Mouse (Mus musculus): ENCODE data around the gene Rcbtb2. TPM values are rescaled to one million over a fixed set of nuclear protein-coding genes. Genes with fewer than 3 reads are reported as not detected.
A peak's percentile ranks its signal among the peaks of the same experiment; 100 is the strongest.

The Rcbtb2 gene
- polyA plus RNA-seq, 1 experiment, result 169 TPM

DNA sequence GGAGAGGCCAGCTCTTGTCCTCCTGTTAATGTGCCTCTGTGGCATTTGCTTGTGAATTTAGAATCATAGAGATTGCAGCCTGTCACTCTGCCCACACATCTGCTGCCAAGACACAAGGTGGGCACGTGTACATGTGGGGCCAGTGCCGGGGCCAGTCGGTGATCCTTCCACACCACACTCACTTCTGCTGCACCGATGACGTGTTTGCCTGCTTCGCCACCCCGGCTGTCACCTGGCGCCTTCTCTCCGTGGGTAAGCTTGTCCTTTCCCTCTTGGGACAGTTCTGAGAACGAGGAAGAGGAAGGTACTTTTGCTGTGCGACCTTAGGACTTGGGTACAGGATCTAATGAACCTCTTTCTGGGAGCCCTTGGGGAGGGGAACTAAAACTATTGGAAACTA is 50.8 kb downstream of the Rcbtb2 start:
- 84% methylated on average over 11 of the region's 11 CpGs for WGBS
- no peak for DNase-seq
- H3K27ac ChIP-seq (ENCODE audit: control insufficient read depth, insufficient read depth, low read length), result no peak overlapping the region

DNA sequence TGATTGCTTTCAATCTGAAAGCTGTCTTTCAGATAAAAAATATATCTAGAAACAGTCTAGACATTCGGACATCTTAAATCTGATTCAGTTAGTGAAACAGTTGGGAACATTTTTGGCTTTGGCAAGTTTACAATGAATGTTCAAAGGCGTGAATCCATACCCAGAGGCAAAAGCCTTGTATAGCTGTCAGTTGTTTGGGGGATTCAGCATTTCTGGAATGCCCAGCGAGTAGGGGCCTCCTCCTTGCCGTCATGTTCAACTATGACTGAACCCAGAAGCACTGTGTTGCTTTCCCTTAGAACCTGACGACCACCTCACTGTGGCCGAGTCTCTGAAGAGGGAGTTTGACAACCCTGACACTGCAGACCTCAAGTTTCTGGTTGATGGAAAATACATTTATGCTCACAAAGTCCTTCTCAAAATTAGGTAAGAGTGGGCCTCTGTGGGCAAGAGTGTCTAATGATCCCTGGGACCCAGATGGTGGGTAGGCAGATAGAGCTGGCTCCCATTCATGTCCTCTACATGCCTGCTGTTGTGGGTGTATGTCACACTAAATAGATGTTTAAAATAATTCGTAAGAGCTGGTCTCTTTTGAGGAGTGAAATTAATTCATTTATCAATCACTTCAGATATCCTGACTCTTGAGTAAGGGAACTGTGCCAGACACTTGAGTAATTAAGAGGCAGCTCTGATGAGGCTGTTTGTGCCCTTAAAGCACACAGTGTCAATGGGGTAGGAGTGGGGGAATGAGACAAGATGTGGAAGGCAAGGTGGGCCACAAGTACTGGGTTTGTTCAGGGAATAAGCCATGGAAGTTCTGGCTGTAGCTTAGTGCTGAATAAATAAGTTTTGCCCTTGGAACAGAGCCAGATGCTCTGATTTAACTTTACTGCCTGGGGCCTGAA is 51.5 kb downstream of the Rcbtb2 start:
- H3K4me3 ChIP-seq (ENCODE audit: control insufficient read depth, insufficient read depth, low read length), result no peak overlapping the region
- no peak overlapping the region for H3K27ac ChIP-seq (ENCODE audit: control insufficient read depth, insufficient read depth, low read length)
- no peak for TF ChIP-seq POLR2A (IDR thresholded peaks at IDR 0.05; ENCODE audit: control insufficient read depth, extremely low read depth, insufficient read depth, low read length, poor library complexity)
- no peak for TF ChIP-seq CTCF (IDR thresholded peaks at IDR 0.05; ENCODE audit: borderline replicate concordance, control insufficient read depth, extremely low read depth, insufficient read depth, low read length, poor library complexity)
- 96% methylated on average over 7 of the region's 7 CpGs for WGBS
- DNase-seq, result no peak
- H3K36me3 ChIP-seq (ENCODE audit: control insufficient read depth, insufficient read depth, low read length), result peaks cover 75% of the 10 kb centered on the region
- no peaks in the 10 kb centered on the region for H3K27me3 ChIP-seq (ENCODE audit: control insufficient read depth, insufficient read depth, low read length)
- peaks cover 17% of the 10 kb centered on the region for H3K4me1 ChIP-seq (replicated peaks; ENCODE audit: control insufficient read depth, insufficient read depth, low read length)

More for the DNA sequence above, 50.8 kb downstream of the Rcbtb2 start:
- Histone ChIP-seq H3K36me3 (ENCODE audit: control insufficient read depth, insufficient read depth, low read length) (peaks cover 69% of the 10 kb centered on the region), H3K4me1 (replicated peaks; ENCODE audit: control insufficient read depth, insufficient read depth, low read length) (peaks cover 17% of the 10 kb centered on the region), H3K27me3 (ENCODE audit: control insufficient read depth, insufficient read depth, low read length) (no peaks in the 10 kb centered on the region), H3K4me3 (ENCODE audit: control insufficient read depth, insufficient read depth, low read length) (no peak overlapping the region)
- TF ChIP-seq CTCF (IDR thresholded peaks at IDR 0.05; ENCODE audit: borderline replicate concordance, control insufficient read depth, extremely low read depth, insufficient read depth, low read length, poor library complexity) (no peak), POLR2A (IDR thresholded peaks at IDR 0.05; ENCODE audit: control insufficient read depth, extremely low read depth, insufficient read depth, low read length, poor library complexity) (no peak)

- no peak overlapping the region for H3K4me3 ChIP-seq (ENCODE audit: control insufficient read depth, insufficient read depth, low read length)
- no peak for DNase-seq
- 76% methylated on average over 1 of the region's 1 CpGs for WGBS
Observed at GRCm38 (mm10) chr14:73175031-73175430, 52.2 kb downstream of the Rcbtb2 start.

DNA sequence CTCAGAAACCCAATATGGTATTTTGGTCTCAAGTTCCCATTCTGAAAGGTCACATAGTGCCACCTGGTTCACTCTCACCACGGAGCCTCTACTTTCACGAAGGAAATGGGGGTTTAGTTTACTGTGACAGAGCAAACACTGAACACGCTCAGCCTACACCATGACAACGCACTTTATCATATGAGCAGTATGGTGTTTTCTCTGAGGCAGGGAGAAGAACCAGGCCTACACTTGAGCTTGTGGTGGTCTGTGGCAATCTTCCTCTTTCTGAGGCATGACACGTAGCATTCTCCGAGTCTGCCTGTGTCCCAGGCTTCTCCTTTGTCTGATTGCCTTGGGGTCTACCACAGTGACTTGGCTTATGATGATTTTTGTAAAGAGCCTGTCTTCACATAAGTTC is 53.0 kb downstream of the Rcbtb2 start:
- Histone ChIP-seq H3K4me1 (replicated peaks; ENCODE audit: control insufficient read depth, insufficient read depth, low read length) (peaks cover 17% of the 10 kb centered on the region), H3K27me3 (ENCODE audit: control insufficient read depth, insufficient read depth, low read length) (no peaks in the 10 kb centered on the region), H3K4me3 (ENCODE audit: control insufficient read depth, insufficient read depth, low read length) (no peak overlapping the region), H3K27ac (ENCODE audit: control insufficient read depth, insufficient read depth, low read length) (peak overlapping the region; percentile 58), H3K36me3 (ENCODE audit: control insufficient read depth, insufficient read depth, low read length) (peaks cover 75% of the 10 kb centered on the region)
- 28% methylated on average over 6 of the region's 6 CpGs for WGBS
- peak; percentile 49 for DNase-seq
- TF ChIP-seq POLR2A (IDR thresholded peaks at IDR 0.05; ENCODE audit: control insufficient read depth, extremely low read depth, insufficient read depth, low read length, poor library complexity), result no peak
- TF ChIP-seq CTCF (IDR thresholded peaks at IDR 0.05; ENCODE audit: borderline replicate concordance, control insufficient read depth, extremely low read depth, insufficient read depth, low read length, poor library complexity), result no peak

More at GRCm38 (mm10) chr14:73175031-73175430, 52.2 kb downstream of the Rcbtb2 start:
- H3K27me3 ChIP-seq (ENCODE audit: control insufficient read depth, insufficient read depth, low read length), result no peaks in the 10 kb centered on the region
- peaks cover 75% of the 10 kb centered on the region for H3K36me3 ChIP-seq (ENCODE audit: control insufficient read depth, insufficient read depth, low read length)
- peaks cover 17% of the 10 kb centered on the region for H3K4me1 ChIP-seq (replicated peaks; ENCODE audit: control insufficient read depth, insufficient read depth, low read length)
- peak overlapping the region; percentile 4; the same call in 1 of the 2 replicates for H3K27ac ChIP-seq (ENCODE audit: control insufficient read depth, insufficient read depth, low read length)
- TF ChIP-seq POLR2A (IDR thresholded peaks at IDR 0.05; ENCODE audit: control insufficient read depth, extremely low read depth, insufficient read depth, low read length, poor library complexity), result no peak
- no peak for TF ChIP-seq CTCF (IDR thresholded peaks at IDR 0.05; ENCODE audit: borderline replicate concordance, control insufficient read depth, extremely low read depth, insufficient read depth, low read length, poor library complexity)

DNA sequence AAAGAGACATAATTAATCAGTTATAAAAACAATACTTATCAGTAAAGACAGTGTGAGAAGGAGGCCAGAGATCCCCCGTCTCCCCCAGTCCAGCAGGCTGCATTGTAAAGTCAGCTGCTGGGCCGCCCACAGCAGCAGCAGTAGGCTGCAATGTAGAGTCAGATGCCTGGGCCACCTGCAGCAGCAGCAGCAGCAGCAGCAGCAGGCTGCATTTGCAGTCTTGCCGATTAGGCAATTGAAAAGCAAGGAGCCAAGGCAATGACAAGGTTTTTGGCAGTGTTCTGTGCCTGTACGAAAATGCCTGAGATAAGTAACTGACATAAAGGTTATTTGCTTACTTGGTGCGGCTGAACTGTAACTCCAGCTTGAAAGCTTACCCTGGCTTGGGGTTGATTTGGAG is 53.4 kb downstream of the Rcbtb2 start:
- 88% methylated on average over 5 of the region's 5 CpGs for WGBS
- DNase-seq, result no peak
- H3K27me3 ChIP-seq (ENCODE audit: control insufficient read depth, insufficient read depth, low read length), result no peaks in the 10 kb centered on the region
- peaks cover 74% of the 10 kb centered on the region for H3K36me3 ChIP-seq (ENCODE audit: control insufficient read depth, insufficient read depth, low read length)
- H3K27ac ChIP-seq (ENCODE audit: control insufficient read depth, insufficient read depth, low read length), result peak overlapping the region; percentile 58; the same call in 1 of the 2 replicates
- TF ChIP-seq CTCF (IDR thresholded peaks at IDR 0.05; ENCODE audit: borderline replicate concordance, control insufficient read depth, extremely low read depth, insufficient read depth, low read length, poor library complexity) (no peak), POLR2A (IDR thresholded peaks at IDR 0.05; ENCODE audit: control insufficient read depth, extremely low read depth, insufficient read depth, low read length, poor library complexity) (no peak)
- no peak overlapping the region for H3K4me3 ChIP-seq (ENCODE audit: control insufficient read depth, insufficient read depth, low read length)
- H3K4me1 ChIP-seq (replicated peaks; ENCODE audit: control insufficient read depth, insufficient read depth, low read length), result peaks cover 17% of the 10 kb centered on the region

- Histone ChIP-seq H3K27me3 (ENCODE audit: control insufficient read depth, insufficient read depth, low read length) (no peaks in the 10 kb centered on the region), H3K4me3 (ENCODE audit: control insufficient read depth, insufficient read depth, low read length) (no peak overlapping the region), H3K27ac (ENCODE audit: control insufficient read depth, insufficient read depth, low read length) (no peak overlapping the region), H3K4me1 (replicated peaks; ENCODE audit: control insufficient read depth, insufficient read depth, low read length) (peaks cover 17% of the 10 kb centered on the region), H3K36me3 (ENCODE audit: control insufficient read depth, insufficient read depth, low read length) (peaks cover 83% of the 10 kb centered on the region)
- no peak for TF ChIP-seq POLR2A (IDR thresholded peaks at IDR 0.05; ENCODE audit: control insufficient read depth, extremely low read depth, insufficient read depth, low read length, poor library complexity)
- no peak for TF ChIP-seq CTCF (IDR thresholded peaks at IDR 0.05; ENCODE audit: borderline replicate concordance, control insufficient read depth, extremely low read depth, insufficient read depth, low read length, poor library complexity)
- no peak for DNase-seq
- 93% methylated on average over 11 of the region's 11 CpGs for WGBS
Observed at GRCm38 (mm10) chr14:73177961-73178360, 55.1 kb downstream of the Rcbtb2 start.

Data from thymus, adult 2 months (tissue).